Mouse (Mus musculus) lung, adult 2 months (tissue): ENCODE measurements around the gene 1810049J17Rik. TPM values are rescaled to one million over a fixed set of nuclear protein-coding genes. Genes with fewer than 3 reads are reported as not detected.

ENCODE experiments used
- DNase-seq: peaks from one replicate; pipeline ENCODE4 v3.0.0; 2022
- H3K4me1 ChIP-seq: fragments of 200-500 bp; 2 replicates; pipeline ENCODE4 v1.6.1; 2011; ENCODE audit warnings: low read length; ENCODE audit not compliant: control insufficient read depth, insufficient read depth
- H3K4me3 ChIP-seq: fragments of 200-500 bp; replicated peaks from 2 replicates; pipeline ENCODE3; 2011; ENCODE audit warnings: low read depth, mild to moderate bottlenecking, control low read depth, low read length; ENCODE audit errors: extremely low read depth
- CTCF ChIP-seq: fragments of 200-500 bp; IDR thresholded peaks from 2 replicates; pipeline ENCODE4 v1.5.1; 2011; ENCODE audit warnings: mild to moderate bottlenecking, low read length, control low read depth; ENCODE audit not compliant: insufficient read depth
- POLR2A ChIP-seq: fragments of 200-500 bp; IDR thresholded peaks from 2 replicates; pipeline ENCODE4 v1.6.1; 2011; ENCODE audit warnings: low read depth, mild to moderate bottlenecking, control low read depth, low read length, borderline replicate concordance; ENCODE audit errors: extremely low read depth
- WGBS: fragments of 180-500 bp; shearing (Covaris S2); methylation state at CpG from one replicate; pipeline ENCODE4 v1.1.7; 2018; 5-methylcytosine and 5-hydroxymethylcytosine counted together
- polyA plus RNA-seq: library from polyadenylated mRNA; depleted of rRNA; stranded (reverse); fragments of >200 nt; gene quantifications from 2 replicates; pipeline ENCODE4 v1.2.3, GENCODE M21; 2012; rRNA removed

Gene 1810049J17Rik
- polyA plus RNA-seq, 1 experiment: not detected

DNA sequence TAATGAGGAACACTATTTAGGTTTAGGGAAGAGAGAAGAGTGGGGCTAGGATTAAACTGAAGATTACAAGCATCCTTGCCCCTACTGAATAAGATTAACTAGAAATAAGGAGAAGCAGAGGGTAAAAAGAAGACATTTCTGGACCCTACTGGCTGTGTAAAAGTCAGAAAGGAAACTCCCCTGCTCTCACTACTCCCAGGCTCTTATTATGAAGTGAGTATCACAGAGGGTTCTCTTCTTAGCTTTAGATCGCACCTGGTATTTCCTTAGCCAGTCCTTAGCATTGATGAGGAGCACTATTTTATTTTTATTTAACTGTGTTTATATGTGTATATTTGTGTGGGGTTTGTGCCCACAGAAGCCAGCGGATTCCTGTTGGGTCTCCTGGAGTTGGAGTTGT lies 25.5 kb downstream of the 1810049J17Rik start:
- TF ChIP-seq CTCF (no peak), POLR2A (no peak)
- DNase-seq: no peak
- WGBS: 61% methylated on average over 2 of the region's 2 CpGs
- no peak overlapping the region for H3K4me3 ChIP-seq
- no peaks in the 10 kb centered on the region for H3K4me1 ChIP-seq

DNA sequence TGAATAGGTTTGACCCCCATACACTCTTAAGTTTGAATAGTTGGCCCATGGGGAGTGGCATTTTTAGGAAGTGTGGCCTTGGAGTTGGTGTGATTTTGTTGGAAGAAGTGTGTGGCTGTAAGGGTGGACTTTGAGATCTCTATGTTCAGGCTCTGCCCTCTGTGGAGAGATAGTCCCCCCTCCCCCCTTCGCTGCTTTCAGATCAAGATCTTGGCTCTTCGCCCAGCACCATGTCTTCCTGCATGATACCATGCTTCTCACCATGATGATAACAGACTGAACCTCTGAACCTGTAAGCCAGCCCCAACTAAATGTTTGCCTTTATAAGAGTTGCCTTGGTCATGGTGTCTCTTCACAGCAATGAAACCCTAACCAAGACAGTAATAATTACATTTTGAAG lies 29.9 kb downstream of the 1810049J17Rik start:
- Histone ChIP-seq H3K4me3 (no peak overlapping the region), H3K4me1 (no peaks in the 10 kb centered on the region)
- 85% methylated on average over 2 of the region's 2 CpGs for WGBS
- DNase-seq: no peak
- no peak for TF ChIP-seq CTCF
- TF ChIP-seq POLR2A: no peak

DNA sequence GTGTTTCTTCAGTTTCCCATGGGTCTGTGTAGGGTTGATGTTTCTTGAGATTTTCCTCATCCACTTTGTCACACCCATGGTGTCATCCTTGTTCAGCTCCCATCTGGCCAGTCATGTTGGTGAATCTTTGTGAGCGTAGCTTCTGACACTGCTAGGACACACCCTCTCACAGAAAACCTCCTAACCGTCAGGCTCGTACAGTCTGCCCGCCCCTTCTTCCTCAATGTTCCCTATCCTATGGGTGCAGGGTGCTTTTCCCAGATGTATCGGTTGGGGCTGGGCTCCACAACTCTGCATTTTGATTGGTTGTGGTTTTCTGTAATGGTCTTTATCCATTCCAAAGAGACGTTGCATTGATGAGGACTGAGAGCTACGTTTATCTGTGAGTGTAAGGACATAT lies 31.4 kb downstream of the 1810049J17Rik start:
- no peak for DNase-seq
- WGBS: 85% methylated on average over 7 of the region's 7 CpGs
- TF ChIP-seq POLR2A: no peak
- TF ChIP-seq CTCF: no peak
- Histone ChIP-seq H3K4me3 (no peak overlapping the region), H3K4me1 (no peaks in the 10 kb centered on the region)

DNA sequence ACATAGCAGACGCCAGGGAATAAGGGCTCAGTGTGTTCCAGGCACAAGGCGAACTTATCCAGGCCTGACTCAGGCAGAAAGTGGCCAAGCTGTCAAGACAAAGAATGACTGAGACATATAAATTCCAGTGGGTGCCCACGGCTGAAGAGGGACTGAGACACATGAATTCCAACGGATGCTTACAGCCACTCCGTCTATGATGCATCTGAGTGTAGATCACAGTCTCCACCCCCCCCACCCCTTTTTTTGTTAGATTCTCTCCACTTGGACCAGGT lies 36.2 kb downstream of the 1810049J17Rik start:
- Histone ChIP-seq H3K4me1 (peaks cover 2% of the 10 kb centered on the region), H3K4me3 (no peak overlapping the region)
- TF ChIP-seq POLR2A (no peak), CTCF (no peak)
- WGBS: 50% methylated on average over 5 of the region's 5 CpGs
- DNase-seq: no peak

DNA sequence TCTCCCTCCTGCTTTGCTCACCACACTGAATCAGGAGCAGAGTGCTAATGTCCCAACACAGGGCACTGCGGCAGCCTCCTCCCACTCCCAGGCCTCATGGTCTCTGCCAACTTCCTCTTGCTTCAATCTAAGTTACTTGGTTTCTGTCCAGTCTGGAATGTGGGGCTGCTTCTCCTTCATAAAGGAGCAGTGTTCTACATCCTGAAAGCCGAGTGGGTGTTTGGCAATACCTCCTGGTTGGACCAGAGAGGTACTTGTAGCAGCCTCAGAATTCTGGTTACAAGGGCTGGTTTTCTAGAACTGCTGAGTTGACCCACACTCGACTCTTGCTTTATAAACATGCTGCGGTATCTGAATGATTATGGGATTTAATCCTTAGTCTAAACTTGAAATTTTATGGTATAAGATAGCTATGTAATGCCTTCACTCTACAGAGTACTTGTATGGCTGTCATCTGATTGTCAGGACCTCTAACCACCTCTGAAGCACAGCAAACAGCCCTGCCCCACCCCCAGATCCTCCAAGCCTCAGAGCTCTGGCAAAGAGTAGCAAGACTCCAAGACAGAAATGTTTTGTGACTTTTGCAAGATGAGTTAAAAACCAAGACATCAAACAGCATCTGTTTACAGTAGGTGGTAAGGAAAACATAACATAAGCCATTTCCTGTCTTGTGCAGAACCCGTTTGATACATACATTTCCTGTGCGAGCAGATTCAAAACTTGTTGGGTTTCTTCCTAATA lies 36.7 kb downstream of the 1810049J17Rik start:
- peak; percentile 36 for DNase-seq
- TF ChIP-seq CTCF (no peak), POLR2A (no peak)
- WGBS: 37% methylated on average over 6 of the region's 6 CpGs
- Histone ChIP-seq H3K4me3 (no peak overlapping the region), H3K4me1 (peaks cover 2% of the 10 kb centered on the region)

DNA sequence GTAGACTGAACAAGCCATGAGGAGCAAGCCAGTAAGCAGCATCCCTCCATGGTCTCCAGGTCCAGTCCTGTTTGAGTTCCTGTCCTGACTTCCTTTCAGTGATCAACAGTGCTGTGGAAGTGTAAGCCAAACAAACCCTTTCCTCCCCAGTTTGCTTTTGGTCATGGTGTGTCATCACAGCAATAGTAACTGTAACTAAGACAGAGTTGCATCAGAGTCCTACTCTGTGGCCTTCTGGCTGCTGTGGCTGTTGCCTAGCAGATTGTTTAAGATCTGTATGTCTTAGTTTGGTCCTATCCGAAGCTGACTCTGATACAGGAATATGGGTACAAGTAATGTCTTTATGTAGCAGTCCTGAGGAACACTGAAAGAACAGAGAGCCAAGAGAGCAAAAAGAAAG lies 41.9 kb downstream of the 1810049J17Rik start:
- 88% methylated on average over 1 of the region's 1 CpGs for WGBS
- Histone ChIP-seq H3K4me1 (peaks cover 2% of the 10 kb centered on the region), H3K4me3 (no peak overlapping the region)
- no peak for DNase-seq
- no peak for TF ChIP-seq CTCF
- TF ChIP-seq POLR2A: no peak

DNA sequence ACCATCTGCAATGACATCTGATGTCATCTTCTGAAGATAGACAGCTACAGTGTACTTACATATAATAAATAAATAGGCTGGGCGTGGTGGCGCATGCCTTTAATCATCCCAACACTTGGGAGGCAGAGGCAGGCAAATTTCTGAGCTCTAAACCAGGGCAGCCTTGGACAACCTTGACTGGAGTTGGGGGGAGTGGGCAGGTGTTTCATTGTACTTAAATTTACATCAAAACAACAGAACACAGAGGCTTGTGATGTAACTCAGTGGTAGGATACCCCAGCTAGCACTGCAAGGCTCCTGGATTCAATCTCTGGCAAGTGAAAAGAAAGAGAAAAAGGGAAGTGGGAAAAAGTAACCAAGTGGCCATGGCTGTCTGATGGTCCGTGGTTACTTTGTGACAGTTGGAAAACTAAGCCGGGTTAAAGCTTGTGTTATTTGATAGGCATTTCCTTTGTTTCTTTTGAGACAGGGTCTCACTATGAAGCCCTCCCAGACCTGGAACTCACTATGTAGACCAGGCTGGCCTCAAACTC lies 46.5 kb downstream of the 1810049J17Rik start:
- no peak for DNase-seq
- 63% methylated on average over 4 of the region's 4 CpGs for WGBS
- TF ChIP-seq POLR2A (no peak), CTCF (no peak)
- H3K4me1 ChIP-seq: no peaks in the 10 kb centered on the region; the same call in 1 of the 2 replicates
- no peak overlapping the region for H3K4me3 ChIP-seq

DNA sequence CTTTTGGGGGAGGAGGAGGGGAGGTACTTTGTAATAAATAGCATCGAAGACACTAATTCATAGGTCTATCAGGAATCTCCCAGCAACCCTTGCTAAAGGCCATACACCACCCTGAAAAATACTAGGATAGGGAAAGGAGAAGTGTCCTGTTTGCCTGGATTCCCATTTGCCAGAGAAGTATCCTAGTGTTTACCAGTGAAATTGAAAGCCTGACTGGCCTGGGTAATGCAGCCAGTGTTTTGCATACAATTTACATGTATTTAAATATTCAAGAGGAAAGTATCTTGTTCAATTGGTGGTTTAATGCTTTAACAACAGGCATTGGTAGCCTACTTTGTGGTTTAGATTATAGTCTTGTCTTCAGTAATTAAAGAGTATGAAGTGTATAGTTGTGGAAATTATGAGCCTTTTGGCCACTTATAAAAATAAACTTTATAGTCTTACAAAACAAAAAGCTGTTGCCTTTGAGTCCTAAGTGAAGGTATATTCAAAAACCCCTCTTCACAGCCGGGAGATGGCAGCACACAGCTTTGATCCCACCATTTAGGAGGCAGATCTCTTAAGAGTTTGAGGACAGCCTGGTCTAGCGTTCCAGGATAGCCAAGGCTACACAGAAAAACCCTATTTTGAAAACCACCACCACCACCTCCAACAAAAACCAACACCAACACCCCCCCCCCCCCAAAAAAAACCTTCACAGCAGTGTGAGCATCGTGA lies 47.5 kb downstream of the 1810049J17Rik start:
- H3K4me1 ChIP-seq: no peaks in the 10 kb centered on the region; the same call in 1 of the 2 replicates
- no peak for DNase-seq
- WGBS: 71% methylated on average over 4 of the region's 4 CpGs
- no peak overlapping the region for H3K4me3 ChIP-seq
- TF ChIP-seq CTCF (no peak), POLR2A (no peak)

DNA sequence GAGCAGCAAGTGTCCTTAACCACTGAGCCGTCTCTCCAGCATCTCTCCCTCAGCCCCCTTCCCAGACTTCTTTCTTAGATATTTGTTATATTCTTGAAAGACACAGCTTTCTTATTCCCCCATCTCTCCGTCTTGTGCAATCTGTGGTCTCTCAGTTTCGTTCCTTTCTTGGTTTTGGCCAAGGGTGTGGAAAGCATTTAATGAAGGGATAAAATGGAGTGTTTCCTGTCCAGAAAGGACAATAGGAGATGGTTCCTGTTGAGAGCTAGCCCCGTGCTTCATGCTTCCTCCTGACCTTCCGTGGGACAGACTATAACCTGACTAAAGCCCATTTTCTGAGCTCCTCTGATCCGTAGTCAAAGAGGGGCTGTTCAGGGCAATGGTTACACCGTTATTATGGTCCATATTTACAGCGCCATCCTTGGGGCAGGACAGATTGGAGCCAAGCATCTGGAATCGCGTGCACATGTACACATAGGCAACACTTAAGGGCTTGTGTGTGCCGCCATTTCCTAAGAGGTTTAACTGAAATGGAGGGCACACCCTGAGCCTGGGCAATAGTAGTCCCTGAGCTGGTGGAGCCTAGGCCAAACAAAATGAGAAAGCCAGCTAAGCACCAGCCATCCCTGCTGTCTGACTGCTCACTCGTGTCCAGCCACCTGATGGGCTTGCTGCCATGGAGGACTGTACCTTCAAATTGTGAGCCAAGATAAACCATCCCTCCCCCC lies 48.2 kb downstream of the 1810049J17Rik start:
- H3K4me3 ChIP-seq: no peak overlapping the region
- DNase-seq: no peak
- TF ChIP-seq POLR2A (no peak), CTCF (no peak)
- WGBS: 58% methylated on average over 12 of the region's 12 CpGs
- H3K4me1 ChIP-seq: no peaks in the 10 kb centered on the region; the same call in 1 of the 2 replicates

Other genes with a start within 250 kb of the 1810049J17Rik start
- gene Zfr, start 204.1 kb downstream of the 1810049J17Rik start, polyA plus RNA-seq: 107 TPM in 2 replicates
- gene Mtmr12, start 116.9 kb downstream of the 1810049J17Rik start, polyA plus RNA-seq: 20.2 and 25.9 TPM in 2 replicates
- 73.4 and 92.4 TPM in 2 replicates for gene Golph3, start 449 bp downstream of the 1810049J17Rik start, polyA plus RNA-seq